Comparison of ENCODE assay signal across 8 mouse cellular contexts in the genomic region with DNA sequence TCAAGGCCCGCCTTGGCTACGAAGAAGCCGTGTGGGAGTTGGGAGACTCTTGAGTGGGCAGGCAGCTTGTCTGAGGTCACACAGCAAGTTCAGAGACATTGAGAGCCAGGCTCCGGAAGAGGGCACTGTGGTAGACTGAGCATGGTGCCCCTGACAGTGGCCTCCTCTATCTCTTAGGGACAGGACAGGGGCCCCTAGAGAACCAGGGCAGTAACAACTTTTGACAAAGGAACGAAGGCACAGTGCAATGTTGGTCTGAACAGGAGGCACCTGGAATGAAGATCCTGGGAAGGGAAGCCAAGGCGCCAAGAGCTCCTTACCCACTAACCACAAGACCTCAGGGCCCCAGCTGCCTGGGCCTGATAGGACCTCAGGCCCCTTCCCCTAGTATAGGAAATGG. TPM values are rescaled to one million over a fixed set of nuclear protein-coding genes. Genes with fewer than 3 reads are reported as not detected.
DNase-seq lines count a peak whose midpoint lies in the region; ATAC-seq and TF ChIP-seq lines count a peak whose summit lies in the region.

No protein-coding gene starts in this region.

- DNase-seq in cerebellum, adult 2 months = no peak
- DNase-seq in cerebellum, adult 11 months = no peak
- DNase-seq in 416B (ENCODE audit: low read depth) = peak; percentile 94
- no peak for DNase-seq in heart, postnatal 0 days (ENCODE audit: low spot score)
- no peak for DNase-seq in gastrocnemius, postnatal 36 days
- no peak for DNase-seq in cerebellum, adult 11-12 months

- peak overlapping the region; percentile 32; the same call in 1 of the 2 replicates for H3K9ac ChIP-seq in heart, postnatal 0 days (replicated peaks; ENCODE audit: low read depth, low read length)
- H3K9ac ChIP-seq in midbrain, embryonic 15.5 days = no peak overlapping the region

- H3K9me3 ChIP-seq in heart, postnatal 0 days (replicated peaks; ENCODE audit: control insufficient read depth, low read length) = no peaks in the 10 kb centered on the region
- H3K9me3 ChIP-seq in midbrain, embryonic 15.5 days = no peaks in the 10 kb centered on the region

- H3K4me2 ChIP-seq in heart, postnatal 0 days (ENCODE audit: low read depth, low read length) = peak overlapping the region; percentile 45
- peak overlapping the region; percentile 34; the same call in 1 of the 2 replicates for H3K4me2 ChIP-seq in midbrain, embryonic 15.5 days

- no peak for TF ChIP-seq POLR2A in cerebellum, adult 2 months (IDR thresholded peaks at IDR 0.05; ENCODE audit: borderline replicate concordance, insufficient read depth, low read length)

- intact Hi-C loops in gastrocnemius, postnatal 36 days (cut with DNase I) = no loop called here

- H3K27ac ChIP-seq in cerebellum, adult 2 months (ENCODE audit: insufficient read depth, low read length) = no peak overlapping the region
- H3K27ac ChIP-seq in heart, postnatal 0 days (ENCODE audit: low read depth) = no peak overlapping the region
- no peak overlapping the region for H3K27ac ChIP-seq in midbrain, embryonic 15.5 days

- no peak for ATAC-seq in heart, postnatal 0 days (ENCODE audit: insufficient read depth, low read depth)
- ATAC-seq in midbrain, embryonic 15.5 days (replicated peaks) = no peak
- no peak for ATAC-seq in frontal cortex, adult (ENCODE audit: low TSS enrichment)

- H3K4me3 ChIP-seq in cerebellum, adult 2 months (replicated peaks; ENCODE audit: insufficient read depth, low read depth, low read length) = peak overlapping the region; percentile 35
- peak overlapping the region; percentile 21; the same call in 1 of the 2 replicates for H3K4me3 ChIP-seq in heart, postnatal 0 days (ENCODE audit: low read depth, low read length)
- no peak overlapping the region for H3K4me3 ChIP-seq in midbrain, embryonic 15.5 days

- 73% methylated on average over 6 of the region's 6 CpGs for WGBS in cerebellum, adult 2 months
- WGBS in heart, postnatal 0 days = 79% methylated on average over 6 of the region's 6 CpGs
- 88% methylated on average over 6 of the region's 6 CpGs for WGBS in midbrain, embryonic 15.5 days

- peaks cover 34% of the 10 kb centered on the region for H3K4me1 ChIP-seq in cerebellum, adult 2 months (ENCODE audit: control insufficient read depth, insufficient read depth, low read length)
- peaks cover 35% of the 10 kb centered on the region for H3K4me1 ChIP-seq in heart, postnatal 0 days (ENCODE audit: control insufficient read depth, insufficient read depth)
- H3K4me1 ChIP-seq in midbrain, embryonic 15.5 days = peaks cover 52% of the 10 kb centered on the region

- H3K27me3 ChIP-seq in cerebellum, adult 2 months (ENCODE audit: control insufficient read depth, insufficient read depth, low read length) = no peaks in the 10 kb centered on the region
- no peaks in the 10 kb centered on the region for H3K27me3 ChIP-seq in heart, postnatal 0 days (ENCODE audit: control insufficient read depth, insufficient read depth, low read length)
- H3K27me3 ChIP-seq in midbrain, embryonic 15.5 days (replicated peaks) = no peaks in the 10 kb centered on the region

- no peak for TF ChIP-seq EP300 in heart, postnatal 0 days (IDR thresholded peaks at IDR 0.05; ENCODE audit: low read depth)

- TF ChIP-seq CTCF in cerebellum, adult 2 months (IDR thresholded peaks at IDR 0.05; ENCODE audit: borderline replicate concordance, insufficient read depth, low read depth, low read length) = no peak
- TF ChIP-seq CTCF in heart, postnatal 0 days (IDR thresholded peaks at IDR 0.05; ENCODE audit: low read depth) = no peak

- no peaks in the 10 kb centered on the region for H3K36me3 ChIP-seq in heart, postnatal 0 days (replicated peaks; ENCODE audit: control insufficient read depth, insufficient read depth, low read length)
- H3K36me3 ChIP-seq in midbrain, embryonic 15.5 days (replicated peaks) = no peaks in the 10 kb centered on the region

RNA-seq across cellular contexts. Expression of gene Adgrg1, which starts 10.5 kb away (rescaled TPM):
- 75.8 and 79.1 TPM in 2 replicates for polyA plus RNA-seq in cerebellum, adult 2 months (2012; rRNA removed)
- total RNA-seq in heart, postnatal 0 days (2014; rRNA removed; ENCODE audit: low replicate concordance) = 8.0 and 19.2 TPM in 2 replicates
- polyA plus RNA-seq in heart, postnatal 0 days (2015; fragmentation: Nextera tagmentation; extraction: Ambion mirVana) = 5.6 and 6.6 TPM in 2 replicates
- polyA plus RNA-seq in midbrain, embryonic 15.5 days (2015; fragmentation: Nextera tagmentation; extraction: Ambion mirVana) = 147 and 156 TPM in 2 replicates
- 10 to 100 TPM; 20.9 to 25.5 TPM for total RNA-seq in gastrocnemius, postnatal 36 days (2021)

RNA-seq across cellular contexts. Expression of gene Adgrg3, which starts 32.5 kb away (rescaled TPM):
- polyA plus RNA-seq in cerebellum, adult 2 months (2012; rRNA removed) = 0.16 and 0.25 TPM in 2 replicates
- 4.4 and 5.4 TPM in 2 replicates for total RNA-seq in heart, postnatal 0 days (2014; rRNA removed; ENCODE audit: low replicate concordance)
- 2.7 and 2.8 TPM in 2 replicates for polyA plus RNA-seq in heart, postnatal 0 days (2015; fragmentation: Nextera tagmentation; extraction: Ambion mirVana)
- 0.88 and 1.3 TPM in 2 replicates for polyA plus RNA-seq in midbrain, embryonic 15.5 days (2015; fragmentation: Nextera tagmentation; extraction: Ambion mirVana)
- total RNA-seq in gastrocnemius, postnatal 36 days (2021) = under 1 TPM; 0.20 to 0.52 TPM

Comparison
In these comparisons a context has a peak if more than half of its experiments do, and no peak if none do; other contexts are left out.
1. RNA of gene Adgrg1, which starts 10.5 kb away (polyA plus RNA-seq): 147 to 156 TPM in midbrain, embryonic 15.5 days and 75.8 to 79.1 TPM in cerebellum, adult 2 months; 5.6 to 6.6 TPM in heart, postnatal 0 days; every median in the first group is over 10 times any median in the second.